Mouse (Mus musculus) neural tube, embryonic 11.5 days (tissue): ENCODE results near the gene Lyrm2. TPM values are rescaled to one million over a fixed set of nuclear protein-coding genes. Genes with fewer than 3 reads are reported as not detected.

Source experiments
- ATAC-seq: fragments of 200-750 bp; cut with Nextera tagmentation; 2 replicates; pipeline ENCODE4 v1.8.0; 2017; ENCODE audit warnings: moderate number of reproducible peaks, mild to moderate bottlenecking, moderate TSS enrichment, moderate library complexity; ENCODE audit not compliant: insufficient read depth, low FRiP score, low TSS enrichment
- DNase-seq: peaks from one replicate; pipeline ENCODE4 v3.0.0-alpha.2; 2015; ENCODE audit warnings: low spot score
- H3K27ac ChIP-seq: fragments of 300-500 bp; sonication (generic); 2 replicates; pipeline ENCODE4 v1.5.1; 2014; ENCODE audit warnings: low read depth, mild to moderate bottlenecking, low read length
- H3K27me3 ChIP-seq: fragments of 300-500 bp; sonication (generic); 2 replicates; pipeline ENCODE4 v1.6.1; 2014; ENCODE audit warnings: mild to moderate bottlenecking, low read length, mixed read lengths; ENCODE audit not compliant: control insufficient read depth, insufficient read depth
- H3K36me3 ChIP-seq: fragments of 300-500 bp; sonication (generic); 2 replicates; pipeline ENCODE4 v1.6.1; 2014; ENCODE audit warnings: mild to moderate bottlenecking, low read length, moderate library complexity, mixed read lengths; ENCODE audit not compliant: control insufficient read depth, insufficient read depth
- H3K4me1 ChIP-seq: fragments of 300-500 bp; sonication (generic); 2 replicates; pipeline ENCODE4 v1.6.1; 2014; ENCODE audit warnings: low read length, mixed read lengths; ENCODE audit not compliant: control insufficient read depth, insufficient read depth
- H3K4me2 ChIP-seq: fragments of 300-500 bp; sonication (generic); 2 replicates; pipeline ENCODE4 v1.6.1; 2014; ENCODE audit warnings: low read depth, mild to moderate bottlenecking, moderate library complexity
- H3K4me3 ChIP-seq: fragments of 300-500 bp; sonication (generic); 2 replicates; pipeline ENCODE4 v1.5.1; 2014; ENCODE audit warnings: low read depth, low read length
- H3K9ac ChIP-seq: fragments of 300-500 bp; sonication (generic); 2 replicates; pipeline ENCODE4 v1.6.1; 2014; ENCODE audit warnings: mild to moderate bottlenecking, low read length
- H3K9me3 ChIP-seq: fragments of 300-500 bp; sonication (generic); 2 replicates; pipeline ENCODE4 v1.6.1; 2016; ENCODE audit warnings: low read length; ENCODE audit not compliant: control insufficient read depth
- WGBS: fragments of 180-500 bp; shearing (Covaris S2); extraction: QIAGEN DNeasy Blood & Tissue Kit; methylation state at CpG from one replicate; pipeline ENCODE4 v1.1.7; 2014; 5-methylcytosine and 5-hydroxymethylcytosine counted together
- polyA plus RNA-seq: library from polyadenylated mRNA; unstranded; fragments of >200 nt; fragmentation: Nextera tagmentation; extraction: Ambion mirVana; gene quantifications from 2 replicates; pipeline ENCODE4 v1.2.1, GENCODE M21; 2014

Gene Lyrm2
- polyA plus RNA-seq, 1 experiment from 2014 or later, result 124 TPM

DNA sequence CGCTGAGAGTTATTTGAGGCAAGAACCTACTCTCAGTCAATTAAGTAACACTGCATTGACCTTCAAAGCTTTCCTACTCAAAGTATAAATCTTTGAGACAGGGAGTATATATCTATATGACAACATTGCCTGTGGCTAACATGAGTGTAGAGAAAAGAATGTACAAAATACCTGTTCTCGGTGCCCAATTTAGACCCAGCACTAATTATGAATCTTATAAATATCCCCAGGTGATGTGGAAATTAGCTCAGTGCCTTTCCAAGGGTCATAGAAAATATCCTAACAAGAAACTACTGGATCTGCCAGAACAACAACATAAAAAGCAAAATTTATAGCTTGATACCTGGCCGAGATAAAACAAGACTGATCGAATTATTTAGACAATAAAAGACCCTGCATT is 1.1 kb upstream of the Lyrm2 start:
- DNase-seq (no peak), ATAC-seq (no peak)
- no peak overlapping the region for H3K9ac ChIP-seq
- no peaks in the 10 kb centered on the region for H3K9me3 ChIP-seq
- H3K27me3 ChIP-seq, result no peaks in the 10 kb centered on the region
- H3K36me3 ChIP-seq, result no peaks in the 10 kb centered on the region
- 97% methylated on average over 4 of the region's 4 CpGs for WGBS
- no peaks in the 10 kb centered on the region for H3K4me1 ChIP-seq
- no peak overlapping the region for H3K4me3 ChIP-seq
- H3K4me2 ChIP-seq, result no peak overlapping the region
- no peak overlapping the region for H3K27ac ChIP-seq

DNA sequence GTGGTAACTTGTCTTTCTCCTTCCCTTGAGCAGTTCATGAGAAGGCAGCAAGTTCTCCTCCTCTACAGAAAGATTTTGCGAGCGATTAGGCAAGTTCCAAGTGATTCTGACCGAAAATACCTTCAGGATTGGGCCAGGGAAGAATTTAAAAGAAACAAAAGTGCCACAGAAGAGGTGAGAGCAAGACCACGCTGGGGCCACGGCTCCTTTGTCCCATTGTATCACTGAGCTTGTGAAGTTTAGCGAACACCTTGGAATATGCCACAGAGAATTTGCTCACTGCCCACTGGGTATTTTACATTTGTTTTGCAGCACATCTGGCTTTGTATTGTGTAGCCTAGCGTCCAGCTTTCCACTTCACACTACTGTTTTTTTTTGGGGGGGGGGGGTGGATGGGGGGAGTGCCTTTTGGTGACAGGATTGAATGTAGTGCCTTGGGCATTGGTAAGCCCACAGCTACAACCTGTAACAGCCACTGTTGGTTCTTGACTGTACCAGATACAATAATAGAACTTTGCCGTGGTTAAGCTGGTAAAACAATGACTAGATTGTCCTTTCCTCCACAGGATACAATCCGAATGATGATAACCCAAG is 621 bp downstream of the Lyrm2 start:
- no peaks in the 10 kb centered on the region for H3K27me3 ChIP-seq
- no peaks in the 10 kb centered on the region for H3K4me1 ChIP-seq
- 15% methylated on average over 9 of the region's 9 CpGs for WGBS
- DNase-seq, result no peak
- peak overlapping the region; percentile 73 for H3K4me2 ChIP-seq
- no peaks in the 10 kb centered on the region for H3K36me3 ChIP-seq
- no peaks in the 10 kb centered on the region for H3K9me3 ChIP-seq
- peak overlapping the region; percentile 95 for H3K9ac ChIP-seq
- ATAC-seq, result peak; percentile 66; the same call in 1 of the 2 replicates
- H3K27ac ChIP-seq, result peak overlapping the region; percentile 98
- H3K4me3 ChIP-seq, result peak overlapping the region; percentile 76

DNA sequence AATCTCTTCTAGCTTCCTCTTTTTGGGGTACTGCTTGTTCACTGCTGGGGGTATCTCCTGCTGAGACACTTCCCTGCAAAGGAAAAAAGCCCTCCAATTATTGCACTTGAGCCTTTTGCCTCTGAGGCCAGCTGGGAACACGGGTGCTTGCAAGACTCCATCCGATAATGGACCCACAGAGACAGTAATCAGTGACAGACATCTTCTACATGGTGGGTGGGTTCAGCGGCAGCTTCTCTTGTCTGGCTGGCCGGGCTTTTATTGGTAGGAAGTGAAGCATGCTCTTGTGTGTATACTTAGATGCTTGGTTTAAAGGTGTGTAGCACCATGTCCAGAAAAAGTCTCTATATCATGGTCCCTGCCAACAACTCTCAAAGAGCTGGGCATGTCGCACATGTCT is 17.4 kb downstream of the Lyrm2 start:
- H3K4me3 ChIP-seq, result no peak overlapping the region
- WGBS, result 73% methylated on average over 5 of the region's 5 CpGs
- no peaks in the 10 kb centered on the region for H3K9me3 ChIP-seq
- H3K4me1 ChIP-seq, result no peaks in the 10 kb centered on the region
- H3K27me3 ChIP-seq, result no peaks in the 10 kb centered on the region
- no peak overlapping the region for H3K4me2 ChIP-seq
- DNase-seq (no peak), ATAC-seq (no peak)
- no peak overlapping the region for H3K27ac ChIP-seq
- no peak overlapping the region for H3K9ac ChIP-seq
- no peaks in the 10 kb centered on the region for H3K36me3 ChIP-seq

DNA sequence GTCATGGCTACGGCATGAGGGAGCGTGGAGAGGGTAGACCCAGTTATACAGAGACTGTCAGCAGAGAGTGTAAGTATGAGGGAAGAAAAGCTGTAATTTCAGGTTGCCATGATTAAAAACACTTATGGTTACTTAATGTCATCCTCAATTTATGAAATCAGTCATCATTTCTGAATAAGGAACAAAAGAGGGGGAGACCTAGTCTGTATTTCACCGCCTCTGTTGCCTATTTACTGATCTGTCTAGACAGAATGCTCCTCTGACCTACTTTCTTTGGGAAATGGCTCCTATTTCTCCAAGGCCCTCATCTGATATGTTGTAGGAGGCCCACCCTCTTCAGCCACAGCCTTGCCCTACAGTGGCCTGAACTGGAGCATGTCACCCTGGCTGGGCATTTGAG is 20.6 kb downstream of the Lyrm2 start:
- no peaks in the 10 kb centered on the region for H3K9me3 ChIP-seq
- no peak overlapping the region for H3K4me3 ChIP-seq
- H3K36me3 ChIP-seq, result no peaks in the 10 kb centered on the region
- ATAC-seq (no peak), DNase-seq (no peak)
- no peak overlapping the region for H3K9ac ChIP-seq
- H3K27ac ChIP-seq, result no peak overlapping the region
- no peaks in the 10 kb centered on the region for H3K4me1 ChIP-seq
- H3K27me3 ChIP-seq, result no peaks in the 10 kb centered on the region
- WGBS, result 99% methylated on average over 3 of the region's 3 CpGs
- H3K4me2 ChIP-seq, result no peak overlapping the region

DNA sequence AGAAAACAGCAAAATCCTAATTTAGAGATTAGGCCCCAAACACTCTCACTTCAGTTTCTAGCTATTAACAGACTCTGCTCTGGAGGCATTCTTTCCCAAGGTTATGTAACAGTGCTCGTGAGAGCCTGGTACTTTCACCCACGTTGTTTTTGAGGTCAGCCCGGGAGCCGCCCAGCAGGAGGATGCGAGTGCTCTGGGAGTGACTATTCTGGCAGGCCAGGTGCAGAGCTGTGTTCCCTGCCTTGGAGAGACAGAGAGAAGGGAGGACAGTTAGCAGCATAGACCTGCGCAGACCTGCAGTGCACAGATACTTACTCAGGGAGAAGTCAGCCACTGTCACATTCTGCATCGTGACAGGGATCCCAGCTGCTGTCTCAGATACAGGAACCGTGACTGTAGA is 24.2 kb downstream of the Lyrm2 start:
- ATAC-seq (no peak), DNase-seq (no peak)
- H3K27ac ChIP-seq, result no peak overlapping the region
- no peak overlapping the region for H3K4me2 ChIP-seq
- H3K4me1 ChIP-seq, result peaks cover 6% of the 10 kb centered on the region
- no peaks in the 10 kb centered on the region for H3K36me3 ChIP-seq
- no peaks in the 10 kb centered on the region for H3K9me3 ChIP-seq
- H3K4me3 ChIP-seq, result no peak overlapping the region
- H3K27me3 ChIP-seq, result no peaks in the 10 kb centered on the region
- no peak overlapping the region for H3K9ac ChIP-seq
- 57% methylated on average over 8 of the region's 8 CpGs for WGBS

DNA sequence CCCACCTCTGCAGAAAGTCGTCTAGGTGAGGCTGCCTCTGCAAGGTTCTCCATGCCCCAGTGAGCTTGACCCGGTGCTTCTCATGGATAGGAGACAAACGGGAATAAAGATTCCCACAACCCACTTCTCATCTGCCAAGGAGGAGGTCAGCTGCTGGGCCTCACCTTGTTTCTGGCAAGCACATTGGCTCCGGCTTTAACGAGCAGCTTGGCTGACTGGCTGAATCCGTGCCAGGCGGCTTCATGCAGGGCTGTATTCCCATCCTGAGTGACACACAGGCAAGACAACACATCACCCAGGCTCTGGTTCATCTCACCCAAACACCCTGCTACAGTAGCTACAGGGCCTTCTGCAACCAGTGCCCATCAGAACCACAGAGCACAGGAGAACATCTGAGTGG is 26.9 kb downstream of the Lyrm2 start:
- Histone ChIP-seq H3K9me3 (no peaks in the 10 kb centered on the region), H3K36me3 (no peaks in the 10 kb centered on the region), H3K4me2 (no peak overlapping the region), H3K4me1 (peaks cover 6% of the 10 kb centered on the region), H3K27ac (no peak overlapping the region), H3K4me3 (no peak overlapping the region), H3K9ac (no peak overlapping the region), H3K27me3 (no peaks in the 10 kb centered on the region)
- no peak for DNase-seq
- ATAC-seq, result no peak
- WGBS, result 70% methylated on average over 7 of the region's 7 CpGs

DNA sequence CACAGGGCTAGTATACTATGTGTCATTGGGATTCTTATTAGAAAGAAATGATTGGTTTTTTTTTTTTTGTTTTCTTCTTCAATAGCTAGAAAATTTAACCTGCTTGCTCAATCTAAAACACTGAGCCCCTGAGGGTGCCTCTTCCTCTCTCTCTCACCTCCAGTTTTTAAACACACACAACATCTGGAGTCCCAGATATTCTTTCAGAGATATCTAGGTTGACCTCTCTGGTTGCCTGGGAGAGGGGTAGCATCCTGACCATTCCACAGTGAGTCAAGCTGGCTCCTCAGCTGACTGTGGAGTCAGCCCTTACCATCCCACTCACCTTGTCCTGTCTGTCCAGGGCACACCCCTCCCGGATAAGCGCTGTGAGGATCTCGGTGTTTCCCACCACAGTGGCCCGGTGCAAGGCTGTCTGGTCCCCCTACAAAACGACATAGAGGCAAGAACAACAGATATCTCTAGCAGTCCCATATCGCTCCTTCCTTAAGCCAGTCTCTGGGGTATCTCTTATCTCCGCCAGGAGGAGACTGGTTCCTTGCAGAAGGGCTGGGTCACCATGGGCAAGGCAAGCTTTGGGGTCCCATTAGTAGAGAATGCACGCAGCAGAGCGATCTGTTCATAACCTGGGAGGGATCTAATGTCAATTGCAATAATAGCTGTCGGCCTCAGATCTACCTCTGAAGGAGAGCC is 28.5 kb downstream of the Lyrm2 start:
- Histone ChIP-seq H3K4me1 (peaks cover 6% of the 10 kb centered on the region), H3K9me3 (no peaks in the 10 kb centered on the region), H3K9ac (no peak overlapping the region), H3K4me3 (no peak overlapping the region), H3K27me3 (no peaks in the 10 kb centered on the region), H3K27ac (no peak overlapping the region), H3K4me2 (no peak overlapping the region), H3K36me3 (no peaks in the 10 kb centered on the region)
- DNase-seq (no peak), ATAC-seq (no peak)
- WGBS, result 91% methylated on average over 10 of the region's 10 CpGs

DNA sequence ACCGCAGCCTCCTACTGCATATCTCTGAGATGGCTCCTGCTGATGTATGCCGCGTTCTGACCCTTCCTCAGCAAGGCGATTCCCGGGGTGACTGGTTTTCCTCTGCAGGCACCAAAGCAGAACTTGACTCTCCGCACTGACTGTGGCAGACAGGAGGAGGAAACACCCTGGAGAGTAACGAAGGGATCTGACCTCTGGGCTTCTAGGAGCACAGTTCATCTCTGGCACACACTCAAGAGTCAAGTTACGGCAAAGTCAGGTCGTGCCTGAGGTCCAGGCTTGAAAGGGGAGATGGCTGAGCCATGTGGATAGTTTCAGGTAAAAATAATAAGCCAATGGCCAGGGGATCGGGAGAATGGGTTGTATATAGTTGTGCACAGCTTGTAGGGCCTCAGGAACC is 29.3 kb downstream of the Lyrm2 start:
- no peaks in the 10 kb centered on the region for H3K36me3 ChIP-seq
- peaks cover 6% of the 10 kb centered on the region for H3K4me1 ChIP-seq
- no peak overlapping the region for H3K9ac ChIP-seq
- ATAC-seq (no peak), DNase-seq (no peak)
- H3K4me3 ChIP-seq, result no peak overlapping the region
- no peak overlapping the region for H3K27ac ChIP-seq
- no peak overlapping the region for H3K4me2 ChIP-seq
- H3K27me3 ChIP-seq, result no peaks in the 10 kb centered on the region
- WGBS, result 47% methylated on average over 10 of the region's 10 CpGs
- H3K9me3 ChIP-seq, result no peaks in the 10 kb centered on the region
